Mouse (Mus musculus): Measurements from ENCODE around the gene Nat8f6. TPM values are rescaled to one million over a fixed set of nuclear protein-coding genes. Genes with fewer than 3 reads are reported as not detected.
A peak's percentile ranks its signal among the peaks of the same experiment; 100 is the strongest.
"Not testable (repeated sequence)": the region's sequence is repeated elsewhere in the genome, so short reads cannot be mapped to it uniquely, and the experiment has no call there.

The Nat8f6 gene
- total RNA-seq (2021): 1 to 10 TPM; 2.1 to 2.6 TPM

DNA sequence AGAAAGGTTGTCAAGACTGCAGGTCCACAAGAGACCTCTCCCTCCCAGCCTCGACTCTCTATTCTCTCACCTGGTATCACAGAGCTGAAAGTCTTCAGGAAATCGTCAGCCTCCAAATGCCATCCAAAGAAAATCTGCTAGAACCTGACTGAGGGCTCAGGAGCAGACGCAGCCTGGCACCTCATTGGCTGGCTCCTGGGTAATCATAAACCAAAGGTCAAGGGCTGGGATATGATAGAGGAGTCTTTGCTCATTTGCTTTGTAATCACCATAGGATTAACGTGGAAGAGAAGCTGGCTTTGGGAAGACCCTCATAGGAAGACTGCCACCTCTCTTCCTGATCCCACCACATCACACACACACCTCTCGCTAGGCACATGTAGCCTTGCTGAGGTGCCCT, at the start of gene Nat8f6, which contains the start of gene Nat8f5:
TSS of gene Nat8f6 (minus strand) at position 118 of the 400 bp plus-strand sequence.
TSS of gene Nat8f5 (minus strand) at position 136 of the 400 bp plus-strand sequence.
- DNase-seq (ENCODE audit: low spot score in 2 of 2): no peak
- intact Hi-C loops (cut with DNase I): no loop called here

DNA sequence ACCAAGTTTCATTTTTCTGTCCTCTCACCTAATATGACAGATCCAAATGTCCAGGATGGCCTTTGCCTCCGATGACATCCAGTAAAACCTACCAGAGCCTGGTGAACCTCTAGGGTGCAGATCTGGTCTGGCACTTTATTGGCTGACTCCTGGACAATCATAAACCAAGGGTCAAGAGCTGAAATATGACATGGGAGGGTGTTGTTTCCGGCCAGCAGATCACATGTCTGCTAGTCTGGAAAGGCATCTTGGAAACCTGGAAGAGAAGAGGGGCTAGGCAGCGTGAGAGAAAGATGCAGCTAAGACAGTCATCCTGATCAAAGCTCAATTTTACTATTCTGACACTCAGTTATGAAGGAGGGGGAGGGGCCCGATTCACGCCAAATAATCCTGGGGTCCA, 48.3 kb upstream of the Nat8f6 start, which contains the start of gene Nat8f2:
TSS of gene Nat8f2 (minus strand) at position 153 of the 400 bp plus-strand sequence.
- intact Hi-C loops (cut with DNase I); DNase-seq (ENCODE audit: low spot score in 2 of 2): not testable (repeated sequence)

DNA sequence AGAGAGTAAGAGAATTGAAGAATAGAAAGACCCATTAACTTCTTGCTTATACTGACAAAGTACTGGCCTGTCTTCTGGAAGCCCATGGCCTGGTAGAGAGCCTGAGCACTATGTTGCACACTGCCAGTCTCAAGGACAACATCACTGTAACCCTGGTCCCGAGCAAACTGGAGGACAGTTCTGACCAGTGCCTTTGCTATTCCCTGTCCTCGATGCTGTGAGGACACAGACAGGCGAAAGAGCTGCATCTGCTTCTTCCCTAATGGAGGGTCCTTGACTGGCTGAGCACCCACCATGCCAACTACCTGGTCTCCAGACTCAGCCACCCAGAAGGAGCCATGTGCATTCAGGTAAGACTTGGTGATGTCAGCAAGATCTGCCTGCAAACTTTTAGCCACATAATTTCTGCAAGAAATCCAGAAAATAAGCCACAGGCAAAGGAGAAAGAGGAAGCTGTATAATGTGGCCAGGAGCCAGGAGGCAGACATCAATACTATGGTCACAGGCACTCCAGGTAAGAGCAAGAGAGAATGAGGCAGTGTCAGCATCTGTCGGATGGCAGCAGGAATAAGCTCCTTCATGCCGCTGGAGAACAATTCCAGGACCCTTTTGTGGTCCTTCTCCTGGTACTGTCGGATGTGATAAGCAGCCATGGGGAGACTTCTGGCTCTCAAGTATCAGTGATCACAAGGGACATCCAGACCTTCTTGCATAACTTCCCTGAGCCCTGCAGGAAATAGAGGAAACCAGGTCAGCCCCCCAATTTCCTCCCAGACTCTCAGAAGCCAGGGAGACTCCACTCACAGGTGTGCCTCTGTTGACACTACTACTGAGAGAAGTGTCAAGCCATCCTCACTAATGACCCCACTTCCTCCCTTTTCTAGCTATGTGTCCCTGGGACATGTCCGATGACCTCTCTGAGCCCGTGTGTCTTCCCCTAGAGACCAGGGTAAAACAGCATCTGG, 47.3 kb upstream of the Nat8f6 start:
- no peak for DNase-seq (ENCODE audit: low spot score in 2 of 2)
- intact Hi-C loops (cut with DNase I): no loop called here

DNA sequence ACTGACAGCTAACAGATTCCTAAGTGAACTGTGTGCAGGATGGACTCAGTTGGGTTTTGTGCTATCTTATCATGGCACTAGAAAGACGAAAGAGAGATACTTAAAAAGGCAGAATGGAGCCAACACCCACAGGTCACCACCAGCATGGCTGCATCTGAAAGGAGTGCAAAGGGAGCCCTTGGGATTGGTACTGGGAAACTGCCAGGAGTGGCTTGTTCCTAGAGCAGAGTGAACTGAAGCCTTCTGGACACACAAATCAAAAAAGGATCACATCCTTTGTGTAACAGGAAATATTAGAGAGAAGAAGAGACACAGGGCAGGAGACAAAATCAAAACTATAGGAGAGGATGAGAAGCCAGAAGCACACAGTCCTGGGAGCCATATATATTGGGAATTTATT, 46.2 kb upstream of the Nat8f6 start:
- DNase-seq (ENCODE audit: low spot score in 2 of 2); intact Hi-C loops (cut with DNase I): not testable (repeated sequence)

DNA sequence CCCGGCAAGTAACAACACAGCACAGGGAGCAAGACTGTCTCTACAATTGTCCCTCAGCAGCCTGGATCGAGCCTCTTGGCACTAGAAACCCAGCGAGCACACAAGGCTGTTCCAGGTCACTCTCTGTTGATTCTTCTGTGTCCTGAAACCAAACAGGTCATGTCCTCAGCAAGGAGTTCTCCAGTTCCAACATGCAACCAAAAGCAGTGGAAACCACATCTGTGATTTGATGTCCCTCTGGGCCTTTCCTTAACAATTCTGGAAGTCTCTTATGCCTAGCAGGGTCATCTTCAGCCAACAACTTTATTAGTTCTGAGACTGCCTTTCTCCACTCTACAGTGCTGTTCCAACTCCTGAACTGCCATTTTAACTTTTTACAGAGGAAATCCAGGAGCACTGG, 45.4 kb upstream of the Nat8f6 start:
- intact Hi-C loops (cut with DNase I); DNase-seq (ENCODE audit: low spot score in 2 of 2): not testable (repeated sequence)

DNA sequence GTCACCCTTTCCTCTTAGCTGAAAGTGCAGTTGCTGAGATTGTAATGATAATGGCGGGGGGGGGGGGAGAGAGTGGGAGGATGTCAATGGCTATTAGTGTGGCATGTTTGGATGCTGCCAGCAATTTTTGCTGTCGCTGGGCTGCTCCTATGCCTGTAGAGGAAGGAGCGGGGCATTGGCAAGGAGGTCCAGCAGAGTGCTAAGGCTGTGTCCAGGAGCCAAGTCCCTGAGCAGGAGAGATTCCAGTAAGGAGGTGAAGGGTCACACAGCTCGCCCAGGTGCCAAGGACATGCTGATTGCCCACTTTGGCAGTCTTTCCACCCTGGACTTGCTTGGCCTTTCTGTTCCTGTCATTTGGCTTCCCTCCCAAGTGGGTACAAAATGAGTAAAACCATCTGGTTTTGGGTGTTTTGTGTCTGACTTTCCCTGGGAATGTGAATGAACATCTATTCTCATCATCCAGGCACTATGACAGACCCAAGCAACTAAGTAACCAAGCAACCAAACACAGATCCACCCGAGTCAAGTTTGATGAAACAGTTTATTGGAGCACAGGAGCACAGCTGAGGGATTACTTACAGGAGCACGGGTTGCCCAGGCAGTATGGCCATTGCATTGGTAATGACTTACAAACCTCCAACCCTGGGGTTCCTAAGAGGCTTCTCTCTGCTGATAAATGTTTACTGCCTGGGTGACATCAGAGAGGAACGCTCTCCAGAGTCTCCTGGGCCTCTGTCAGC, 44.3 kb upstream of the Nat8f6 start:
- intact Hi-C loops (cut with DNase I); DNase-seq (ENCODE audit: low spot score in 2 of 2): not testable (repeated sequence)

DNA sequence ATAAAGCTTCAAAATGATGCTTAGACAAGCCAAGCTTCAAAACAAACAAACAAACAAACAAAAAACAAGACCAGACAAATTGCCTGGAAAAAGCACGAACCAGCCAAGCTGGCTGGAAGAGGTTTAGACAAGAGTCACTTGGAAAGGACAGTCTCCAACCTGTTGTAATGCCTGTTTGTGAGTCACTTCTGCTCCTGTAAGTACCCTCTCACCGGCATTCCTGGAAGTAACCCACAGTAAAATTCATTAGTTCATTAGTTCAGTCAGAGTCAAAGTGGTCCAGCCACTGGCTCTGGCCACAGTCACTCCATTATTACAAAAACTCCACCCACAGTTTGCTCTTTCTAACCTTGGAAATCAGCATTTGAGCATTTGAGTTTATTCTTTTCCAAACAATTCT, 43.1 kb upstream of the Nat8f6 start:
- DNase-seq (ENCODE audit: low spot score in 2 of 2): no peak
- intact Hi-C loops (cut with DNase I): no loop called here

DNA sequence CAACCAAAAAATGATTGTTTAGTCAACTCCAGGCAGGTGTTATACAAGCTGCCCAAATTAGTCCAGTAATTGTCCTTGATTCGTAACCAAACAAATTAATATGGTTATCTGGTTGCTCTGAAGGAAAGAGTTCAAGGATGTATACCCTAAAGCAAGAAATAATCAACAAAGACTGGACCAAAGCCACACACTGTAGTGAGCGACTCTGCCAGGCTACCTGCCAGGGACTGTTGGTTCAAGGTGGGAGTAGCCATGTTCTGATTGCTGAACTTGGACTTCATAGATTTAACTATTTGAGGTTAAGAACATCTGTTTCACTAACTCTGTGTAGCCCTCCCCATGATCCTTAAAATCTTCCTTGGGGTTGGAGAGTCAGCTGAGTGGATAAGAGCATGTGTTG, 42.4 kb upstream of the Nat8f6 start:
- DNase-seq (ENCODE audit: low spot score in 2 of 2): no peak
- intact Hi-C loops (cut with DNase I): no loop called here

DNA sequence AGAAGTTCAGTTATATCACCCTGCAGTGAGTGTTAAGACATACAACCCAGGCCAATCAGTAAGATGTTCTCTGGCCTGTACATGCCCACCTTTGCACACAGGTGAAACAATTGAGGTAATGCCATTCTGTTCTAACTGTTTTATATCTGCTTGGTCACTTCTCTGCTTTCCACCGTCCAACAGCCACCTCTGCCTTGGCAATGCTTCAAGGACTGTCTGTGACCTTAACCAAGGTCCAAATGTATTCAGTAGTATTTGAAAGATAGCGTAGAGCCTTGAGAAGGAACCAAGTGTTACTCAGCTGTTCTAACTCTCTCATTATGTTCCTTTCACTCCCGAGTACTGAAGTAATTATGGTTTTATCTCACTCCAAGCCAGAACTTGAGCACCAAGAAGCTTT, 41.8 kb upstream of the Nat8f6 start:
- intact Hi-C loops (cut with DNase I): no loop called here
- no peak for DNase-seq (ENCODE audit: low spot score in 2 of 2)

DNA sequence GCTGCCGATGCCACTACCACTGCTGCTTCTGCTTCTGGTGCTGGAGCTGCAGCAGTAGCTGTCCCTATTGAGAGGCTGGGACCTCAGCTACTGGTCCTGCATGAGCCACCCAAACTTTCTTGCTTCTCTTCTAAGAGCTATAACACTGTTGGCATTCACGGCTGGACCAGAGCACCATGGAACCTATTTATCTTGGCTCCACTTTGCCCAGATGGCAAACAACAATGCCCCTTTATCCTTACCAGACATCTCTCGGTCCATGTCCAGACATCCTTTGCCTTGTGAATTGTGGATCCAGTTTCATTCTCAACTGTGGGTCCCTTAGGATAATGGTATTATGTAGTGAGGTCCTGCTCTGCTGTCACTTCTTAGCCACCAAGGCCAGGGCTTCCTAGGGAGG, 40.5 kb upstream of the Nat8f6 start:
- no peak for DNase-seq (ENCODE audit: low spot score in 2 of 2)
- intact Hi-C loops (cut with DNase I): no loop called here

DNA sequence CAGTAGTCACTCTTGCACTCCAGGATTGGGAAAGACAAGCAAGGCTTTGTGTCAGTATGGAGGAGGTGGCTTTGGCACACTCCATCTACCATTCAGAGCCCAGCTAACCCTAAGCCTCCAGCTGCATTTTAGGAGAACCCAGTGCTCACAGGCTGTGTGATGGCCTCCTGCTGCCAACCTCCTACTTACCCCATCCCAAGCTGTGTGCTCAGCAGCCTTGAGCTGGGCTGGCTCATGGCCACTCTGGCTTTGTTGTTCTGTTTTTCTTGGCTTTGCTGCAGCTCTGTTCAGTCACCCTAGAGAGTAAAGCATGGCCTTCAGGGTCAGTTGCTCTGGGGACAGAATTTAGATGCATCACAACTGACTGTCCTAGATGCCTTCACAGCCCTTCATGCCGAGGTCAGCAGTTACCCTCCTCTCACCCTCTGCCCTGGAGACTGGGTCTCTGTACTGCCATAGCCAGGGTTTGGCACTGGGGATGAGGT, 35.5 kb upstream of the Nat8f6 start:
- intact Hi-C loops (cut with DNase I): loop anchor here (5.0 kb wide), 1 partner anchor 36 kb away; no protein-coding TSS in a partner anchor
- DNase-seq (ENCODE audit: low spot score in 2 of 2): peak; percentile 56 to 78

DNA sequence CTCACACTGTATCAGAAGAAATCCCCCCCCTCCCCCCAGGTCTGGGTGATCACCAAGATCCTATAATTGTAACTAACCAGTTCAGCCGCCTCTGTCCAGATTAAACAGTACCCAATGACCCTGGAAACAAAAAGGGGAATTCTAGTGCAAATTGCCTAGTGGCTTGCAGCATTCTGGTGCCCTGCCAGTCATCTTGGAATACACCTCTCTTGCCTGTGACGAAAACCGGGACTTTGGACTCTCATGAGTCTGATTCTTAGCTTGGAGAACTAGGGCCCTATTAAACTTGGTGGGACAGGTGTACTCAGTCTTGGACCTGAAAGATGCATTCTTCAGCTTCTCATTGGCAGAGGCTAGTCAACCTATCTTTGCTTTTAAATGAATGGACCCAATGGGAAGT, 32.7 kb upstream of the Nat8f6 start:
- no peak for DNase-seq (ENCODE audit: low spot score in 2 of 2)
- intact Hi-C loops (cut with DNase I): no loop called here

DNA sequence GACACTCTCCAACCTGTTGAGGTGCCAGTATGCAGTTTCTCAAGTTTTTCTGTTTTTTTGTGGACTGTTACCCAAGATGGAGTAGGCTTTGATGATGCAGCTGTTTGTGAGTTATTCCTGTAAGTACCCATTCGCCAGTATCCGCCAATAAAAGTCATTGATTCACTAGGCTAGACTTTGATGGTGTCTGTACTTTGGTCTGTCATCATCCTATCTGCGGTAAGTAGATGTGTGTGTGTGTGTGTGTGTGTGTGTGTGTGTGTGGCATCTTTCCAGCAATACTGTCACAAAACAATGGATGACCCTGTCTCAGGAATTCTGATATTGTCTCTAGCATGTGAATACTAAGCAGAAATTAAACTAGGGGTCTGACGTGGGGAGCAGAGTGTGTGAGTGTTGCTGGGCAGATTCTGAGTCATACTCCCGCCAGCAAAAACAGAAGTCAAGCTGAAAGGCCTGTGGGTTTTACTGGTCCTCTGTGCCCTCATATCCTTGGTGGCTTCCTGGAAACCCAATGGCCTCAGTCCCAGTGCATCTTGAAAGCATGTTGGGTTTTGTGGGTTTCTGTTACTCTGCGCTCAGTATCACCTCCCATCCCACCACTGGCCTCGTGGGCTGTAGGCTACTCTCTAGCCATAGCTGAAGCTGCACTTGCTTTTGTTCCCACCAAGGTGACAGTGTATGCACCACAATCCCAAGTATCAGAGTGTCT, 30.5 kb upstream of the Nat8f6 start:
- no peak for DNase-seq (ENCODE audit: low spot score in 2 of 2)
- intact Hi-C loops (cut with DNase I): no loop called here

DNA sequence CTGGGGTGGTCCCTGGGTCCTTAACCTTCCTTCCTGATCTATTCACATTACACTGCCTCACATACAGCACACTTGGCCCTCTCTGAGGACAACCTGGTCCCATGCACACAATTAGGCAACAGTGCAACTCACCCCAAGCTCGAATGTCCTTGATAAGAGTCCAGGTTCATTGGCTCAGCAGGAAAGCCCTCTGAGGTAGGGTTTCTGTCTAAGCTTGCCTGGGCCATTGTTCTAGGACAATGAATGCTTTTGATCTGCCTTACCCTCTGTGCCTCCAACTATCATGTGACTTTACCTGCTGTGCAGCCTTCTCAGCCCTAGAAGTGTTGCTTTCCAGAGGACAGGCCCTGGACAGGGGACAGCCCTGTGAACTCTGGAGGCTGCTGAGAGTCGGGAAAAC, 28.5 kb upstream of the Nat8f6 start:
- no peak for DNase-seq (ENCODE audit: low spot score in 2 of 2)
- intact Hi-C loops (cut with DNase I): no loop called here

DNA sequence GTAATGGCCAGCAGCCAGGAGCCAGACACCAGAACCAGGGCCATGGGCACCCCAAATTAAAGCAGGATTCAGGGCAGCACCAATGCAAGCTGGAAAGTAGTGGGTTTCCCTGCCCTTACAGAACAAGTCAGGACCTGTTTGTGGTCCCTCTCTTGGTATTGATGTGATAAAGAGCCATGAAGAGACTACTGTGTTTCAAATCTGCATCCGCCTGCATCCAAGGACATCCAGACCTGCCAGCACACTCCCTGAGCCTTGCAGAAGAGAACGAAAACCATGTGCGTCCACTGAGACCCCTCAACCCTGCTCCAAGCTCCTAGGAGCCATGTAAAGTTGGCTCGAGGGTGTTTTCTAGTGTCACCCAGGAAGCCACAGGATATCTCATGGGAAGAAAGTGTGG, 27.4 kb upstream of the Nat8f6 start:
- DNase-seq (ENCODE audit: low spot score in 2 of 2): no peak
- intact Hi-C loops (cut with DNase I): no loop called here

DNA sequence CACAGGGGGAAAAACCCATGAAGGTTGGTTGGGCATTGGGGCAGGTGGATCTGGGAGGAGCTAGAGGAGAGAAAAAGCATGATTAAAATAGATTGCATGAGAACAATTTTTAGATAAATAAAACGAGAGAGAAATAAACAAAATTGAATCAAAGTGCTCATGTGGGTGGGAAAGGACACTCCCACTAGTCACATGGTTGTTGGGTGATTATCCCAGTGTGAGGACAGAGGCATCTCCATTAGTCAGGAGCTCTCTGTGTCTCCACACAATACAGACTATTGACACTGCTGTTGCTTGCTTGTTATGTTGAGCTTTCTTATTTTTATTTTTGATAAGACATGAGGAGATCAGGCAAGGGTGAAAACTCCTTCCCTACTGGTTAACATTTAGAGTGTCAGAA, 26.2 kb upstream of the Nat8f6 start:
- intact Hi-C loops (cut with DNase I): no loop called here
- DNase-seq (ENCODE audit: low spot score in 2 of 2): no peak

DNA sequence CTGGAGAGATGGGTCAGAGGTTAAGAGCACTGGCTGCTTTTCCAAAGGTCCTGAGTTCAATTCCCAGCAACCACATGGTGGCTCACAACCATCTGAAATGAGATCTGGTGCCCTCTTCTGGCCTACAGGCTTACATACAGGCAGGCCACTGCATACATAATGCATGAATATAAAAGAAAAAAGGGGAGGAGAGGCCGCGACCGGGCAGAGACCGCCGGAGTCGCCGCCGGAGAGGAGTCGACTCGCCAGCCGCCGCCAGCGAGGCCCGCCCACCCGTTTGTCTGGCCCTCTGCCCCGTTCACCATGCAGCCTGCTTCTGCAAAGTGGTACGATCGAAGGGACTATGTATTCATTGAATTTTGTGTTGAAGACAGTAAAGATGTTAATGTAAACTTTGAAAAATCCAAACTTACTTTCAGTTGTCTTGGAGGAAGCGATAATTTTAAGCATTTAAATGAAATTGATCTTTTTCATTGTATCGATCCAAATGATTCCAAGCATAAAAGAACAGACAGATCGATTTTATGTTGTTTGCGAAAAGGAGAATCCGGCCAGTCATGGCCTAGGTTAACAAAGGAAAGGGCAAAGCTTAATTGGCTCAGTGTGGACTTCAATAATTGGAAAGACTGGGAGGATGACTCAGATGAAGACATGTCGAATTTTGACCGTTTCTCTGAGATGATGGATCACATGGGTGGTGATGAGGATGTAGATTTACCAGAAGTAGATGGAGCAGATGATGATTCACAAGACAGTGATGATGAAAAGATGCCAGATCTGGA, 23.1 kb upstream of the Nat8f6 start:
- intact Hi-C loops (cut with DNase I): not testable (repeated sequence)

DNA sequence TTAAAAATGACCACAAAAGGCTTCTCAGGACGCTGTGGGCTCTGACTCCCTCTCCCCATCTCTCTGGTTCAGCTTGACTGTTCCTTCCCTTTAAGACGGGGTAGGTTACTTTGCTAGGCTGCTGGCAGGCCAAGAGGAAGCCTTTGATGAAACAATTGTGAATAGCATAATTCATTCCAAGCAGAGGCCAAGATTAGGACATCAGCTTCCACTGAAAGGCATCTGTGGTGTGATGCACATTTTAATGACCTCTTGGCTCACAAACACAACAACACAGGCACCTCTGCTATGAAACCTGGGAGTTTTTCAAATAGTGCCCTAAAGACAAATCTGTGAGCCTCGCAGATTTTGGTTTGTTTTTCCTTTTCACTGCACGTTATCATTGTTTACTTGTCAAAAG, 19.2 kb upstream of the Nat8f6 start:
- DNase-seq (ENCODE audit: low spot score in 2 of 2): peak; percentile 11 to 66
- intact Hi-C loops (cut with DNase I): loop anchor here (2.0 kb wide), 1 partner anchor 65 kb away; the partner anchor contains the start of gene Nat8f4

More for the DNA sequence above, 23.1 kb upstream of the Nat8f6 start:
- not testable (repeated sequence) for DNase-seq (ENCODE audit: low spot score in 2 of 2)

DNA sequence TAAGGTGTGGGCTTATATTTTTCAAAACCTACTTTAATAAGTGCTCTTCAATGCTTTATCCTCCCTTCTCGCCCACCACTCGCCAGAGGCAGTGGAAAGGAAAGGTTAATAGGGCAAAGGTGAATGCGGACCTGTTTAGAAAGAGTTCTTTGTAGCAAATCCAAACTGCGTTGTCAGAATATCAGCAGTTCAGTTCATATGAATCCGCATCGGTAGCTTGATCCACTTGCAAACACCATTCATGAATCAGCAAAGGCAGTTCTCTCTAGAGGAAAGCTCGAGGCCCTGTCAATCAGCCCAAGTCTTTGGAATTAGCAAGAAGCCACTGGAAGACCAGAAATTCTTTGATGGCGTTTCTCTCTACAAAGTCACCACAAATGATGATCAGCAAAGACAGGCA, 17.9 kb upstream of the Nat8f6 start:
- no peak for DNase-seq (ENCODE audit: low spot score in 2 of 2)
- intact Hi-C loops (cut with DNase I): loop anchor here (2.0 kb wide), 1 partner anchor 66 kb away; the partner anchor contains the start of gene Nat8f4
